Mouse (Mus musculus): ENCODE results near the gene Bloc1s5. TPM values are rescaled to one million over a fixed set of nuclear protein-coding genes. Genes with fewer than 3 reads are reported as not detected.

Gene Bloc1s5
- polyA plus RNA-seq, 1 experiment = 7.6 TPM

DNA sequence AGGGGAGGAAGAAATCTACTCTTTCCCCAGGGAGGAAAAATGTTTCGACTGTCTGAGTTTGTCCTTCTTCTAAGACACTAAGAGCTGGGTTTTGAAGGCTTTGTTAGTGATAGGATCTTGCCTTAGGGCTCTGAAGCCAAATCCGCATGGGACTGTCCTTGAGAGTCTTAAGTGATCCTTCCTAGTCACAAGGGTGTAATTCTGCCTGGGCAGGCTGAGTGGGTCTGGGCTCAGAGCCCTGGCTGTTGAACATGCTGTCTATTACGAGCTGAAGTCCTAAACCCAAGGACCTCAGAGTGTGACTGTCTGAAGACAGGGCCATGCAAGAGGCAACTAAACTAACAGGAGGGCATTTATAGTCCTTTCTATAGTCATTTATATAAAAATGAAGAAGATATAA, 89.4 kb downstream of the Bloc1s5 start:
- no peaks in the 10 kb centered on the region for H3K36me3 ChIP-seq (ENCODE audit: control insufficient read depth, insufficient read depth, low read length)
- H3K4me1 ChIP-seq (ENCODE audit: control insufficient read depth, insufficient read depth, low read length) = no peaks in the 10 kb centered on the region
- no peak for DNase-seq
- H3K4me3 ChIP-seq (ENCODE audit: insufficient read depth, low read depth, low read length) = no peak overlapping the region
- no peak overlapping the region for H3K27ac ChIP-seq (ENCODE audit: insufficient read depth, low read depth, low read length)
- H3K27me3 ChIP-seq (replicated peaks; ENCODE audit: control insufficient read depth, insufficient read depth, low read length) = no peaks in the 10 kb centered on the region
- WGBS = 71% methylated on average over 3 of the region's 3 CpGs
- no peak for TF ChIP-seq CTCF (conservative IDR thresholded peaks at IDR 0.05; ENCODE audit: insufficient read depth, insufficient read length, low read depth, low read length)
- TF ChIP-seq POLR2A (IDR thresholded peaks at IDR 0.05; ENCODE audit: low read depth, low read length) = no peak

DNA sequence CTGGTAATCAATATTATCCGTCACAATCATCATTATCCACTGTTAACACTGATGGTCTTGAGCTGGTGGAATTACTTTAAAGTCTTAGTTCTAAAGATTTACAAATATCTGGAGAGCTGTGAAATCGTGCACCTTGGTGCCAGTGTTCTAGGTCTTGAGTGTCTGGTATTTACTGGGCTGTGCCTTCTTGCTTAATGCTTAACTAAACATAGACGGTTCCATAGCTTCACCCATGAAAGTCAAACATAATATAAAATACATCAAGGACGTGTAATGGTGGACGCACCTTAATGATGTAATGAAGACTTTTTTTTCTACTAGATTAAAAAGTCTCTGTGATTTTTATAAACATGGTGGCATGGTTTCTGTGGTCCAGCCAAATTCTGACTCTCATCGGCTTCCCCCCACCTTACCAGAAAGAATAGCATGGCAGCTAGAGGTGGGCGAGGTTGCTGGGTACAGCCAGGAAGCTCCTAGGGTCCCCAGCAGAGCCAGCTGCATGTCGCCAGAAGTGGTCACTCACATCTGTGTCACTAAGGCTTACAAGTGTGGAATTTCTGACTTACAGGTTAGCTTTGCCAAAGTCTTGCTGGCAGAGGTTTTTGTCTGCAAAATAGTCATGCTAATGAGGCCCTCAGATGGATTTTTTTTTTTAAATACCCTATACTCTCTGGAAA, 90.0 kb downstream of the Bloc1s5 start:
- Histone ChIP-seq H3K36me3 (ENCODE audit: control insufficient read depth, insufficient read depth, low read length) (no peaks in the 10 kb centered on the region), H3K27ac (ENCODE audit: insufficient read depth, low read depth, low read length) (no peak overlapping the region), H3K4me1 (ENCODE audit: control insufficient read depth, insufficient read depth, low read length) (no peaks in the 10 kb centered on the region), H3K27me3 (replicated peaks; ENCODE audit: control insufficient read depth, insufficient read depth, low read length) (no peaks in the 10 kb centered on the region), H3K4me3 (ENCODE audit: insufficient read depth, low read depth, low read length) (no peak overlapping the region)
- no peak for TF ChIP-seq POLR2A (IDR thresholded peaks at IDR 0.05; ENCODE audit: low read depth, low read length)
- no peak for TF ChIP-seq CTCF (conservative IDR thresholded peaks at IDR 0.05; ENCODE audit: insufficient read depth, insufficient read length, low read depth, low read length)
- 67% methylated on average over 8 of the region's 8 CpGs for whole genome bisulfite sequencing
- no peak for DNase-seq

DNA sequence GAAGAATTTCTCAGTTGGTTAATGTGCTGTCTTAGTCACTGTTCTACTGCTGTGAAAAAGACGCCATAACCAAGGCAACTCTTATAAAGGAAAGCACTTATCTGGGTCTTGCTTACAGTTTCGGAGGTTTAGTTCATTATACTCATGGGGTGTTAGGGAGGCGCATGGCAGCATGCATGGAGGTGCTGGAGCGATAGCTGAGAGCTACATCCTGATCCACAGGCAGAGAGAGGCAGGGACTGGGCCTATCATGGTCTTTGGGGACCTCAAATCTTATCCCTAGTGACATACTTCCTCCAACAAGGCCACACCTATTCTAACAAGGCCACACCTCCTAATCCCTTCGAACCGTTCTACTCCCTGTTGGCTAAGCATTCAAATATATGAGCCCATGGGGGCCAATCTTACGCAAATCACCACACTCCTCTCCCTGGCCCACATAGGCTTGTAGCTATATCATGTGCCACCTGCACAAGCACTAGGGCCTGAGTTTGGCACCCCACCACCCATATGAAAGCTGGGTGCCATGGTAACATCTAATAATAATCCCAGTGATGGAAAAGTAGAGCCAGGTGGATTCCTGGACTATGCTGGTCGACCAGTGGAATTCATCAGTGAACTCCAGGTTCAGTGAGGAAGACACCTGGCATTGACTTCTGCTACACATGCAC, 91.3 kb downstream of the Bloc1s5 start:
- Histone ChIP-seq H3K27me3 (replicated peaks; ENCODE audit: control insufficient read depth, insufficient read depth, low read length) (no peaks in the 10 kb centered on the region), H3K27ac (ENCODE audit: insufficient read depth, low read depth, low read length) (no peak overlapping the region), H3K4me3 (ENCODE audit: insufficient read depth, low read depth, low read length) (no peak overlapping the region), H3K36me3 (ENCODE audit: control insufficient read depth, insufficient read depth, low read length) (no peaks in the 10 kb centered on the region), H3K4me1 (ENCODE audit: control insufficient read depth, insufficient read depth, low read length) (no peaks in the 10 kb centered on the region)
- no peak for DNase-seq
- 80% methylated on average over 8 of the region's 8 CpGs for WGBS
- TF ChIP-seq POLR2A (IDR thresholded peaks at IDR 0.05; ENCODE audit: low read depth, low read length) (no peak), CTCF (conservative IDR thresholded peaks at IDR 0.05; ENCODE audit: insufficient read depth, insufficient read length, low read depth, low read length) (no peak)

Other genes with a start within 250 kb of the Bloc1s5 start
- 91.3 and 109 TPM in 2 replicates for gene Txndc5, start 106.3 kb downstream of the Bloc1s5 start, polyA plus RNA-seq (2012; rRNA removed)
- gene Eef1e1, start 23.9 kb upstream of the Bloc1s5 start, polyA plus RNA-seq (2012; rRNA removed) = 4.6 and 7.7 TPM in 2 replicates

Data from kidney, adult 2 months (tissue).